Mouse (Mus musculus) myocyte (in vitro differentiated cells): Measurements from ENCODE around the gene Slc36a1. TPM values are rescaled to one million over a fixed set of nuclear protein-coding genes. Genes with fewer than 3 reads are reported as not detected.

Experiments used
- H3K27me3 ChIP-seq: one replicate; pipeline ENCODE4 v1.6.1; 2011; ENCODE audit not compliant: control insufficient read depth, insufficient read depth, insufficient read length
- H3K36me3 ChIP-seq: one replicate; pipeline ENCODE4 v1.6.1; 2011; ENCODE audit not compliant: control insufficient read depth, insufficient read depth
- H3K4me2 ChIP-seq: one replicate; pipeline ENCODE4 v1.6.1; 2011; ENCODE audit warnings: low read depth, control low read depth
- H3K4me3 ChIP-seq: one replicate; pipeline ENCODE4 v1.5.1; 2011; ENCODE audit warnings: mild to moderate bottlenecking, control low read depth, moderate library complexity
- H3K79me2 ChIP-seq: one replicate; pipeline ENCODE4 v1.6.1; 2011; ENCODE audit not compliant: control insufficient read depth, insufficient read depth
- H3ac ChIP-seq: one replicate; pipeline ENCODE4 v1.6.1; 2011; ENCODE audit not compliant: control insufficient read depth, insufficient read length
- CEBPB ChIP-seq: IDR thresholded peaks from 2 replicates; pipeline ENCODE4 v1.6.1; 2011; ENCODE audit warnings: mild to moderate bottlenecking, moderate library complexity; ENCODE audit not compliant: poor library complexity, insufficient read depth, severe bottlenecking
- E2F4 ChIP-seq: IDR thresholded peaks from one replicate; pipeline ENCODE4 v1.6.1; 2011; ENCODE audit warnings: mild to moderate bottlenecking, control low read depth, moderate library complexity; ENCODE audit not compliant: insufficient read depth
- MAX ChIP-seq: IDR thresholded peaks from one replicate; pipeline ENCODE4 v1.6.1; 2011; ENCODE audit warnings: low read depth, mild to moderate bottlenecking, control low read depth
- MYOD1 ChIP-seq, 3 experiments: IDR thresholded peaks; one replicate each; pipeline ENCODE4 v1.6.1; 2011; ENCODE audit warnings: control low read depth in 2 of 3, low read depth in 2 of 3, mild to moderate bottlenecking in 2 of 3, moderate library complexity in 1 of 3; ENCODE audit not compliant: insufficient read length in 2 of 3, control insufficient read depth in 1 of 3
- MYOG ChIP-seq, 3 experiments: IDR thresholded peaks; one replicate each; pipeline ENCODE4 v1.6.1; 2011; ENCODE audit warnings: control low read depth in 2 of 3, low read depth in 2 of 3, mild to moderate bottlenecking in 2 of 3; ENCODE audit not compliant: insufficient read length in 2 of 3, control insufficient read depth in 1 of 3, insufficient read depth in 1 of 3
- POLR2A ChIP-seq: IDR thresholded peaks from one replicate; pipeline ENCODE4 v1.6.1; 2011; ENCODE audit warnings: low read depth, mild to moderate bottlenecking, control low read depth, moderate library complexity; ENCODE audit not compliant: insufficient read length
- POLR2AphosphoS2 ChIP-seq: IDR thresholded peaks from one replicate; pipeline ENCODE4 v1.6.1; 2011; ENCODE audit warnings: low read depth, control low read depth; ENCODE audit not compliant: insufficient read length
- REST ChIP-seq: IDR thresholded peaks from one replicate; pipeline ENCODE4 v1.6.1; 2011; ENCODE audit warnings: mild to moderate bottlenecking, control low read depth, moderate library complexity; ENCODE audit not compliant: insufficient read depth, insufficient read length
- SRF ChIP-seq: IDR thresholded peaks from one replicate; pipeline ENCODE4 v1.6.1; 2011; ENCODE audit warnings: low read depth; ENCODE audit not compliant: control insufficient read depth, insufficient read length
- TCF12 ChIP-seq: IDR thresholded peaks from one replicate; pipeline ENCODE4 v1.6.1; 2011; ENCODE audit warnings: mild to moderate bottlenecking, control low read depth; ENCODE audit not compliant: poor library complexity, insufficient read depth, severe bottlenecking
- TCF3 ChIP-seq: IDR thresholded peaks from one replicate; pipeline ENCODE4 v1.6.1; 2011; ENCODE audit warnings: low read depth, control low read depth; ENCODE audit not compliant: insufficient read length
- USF1 ChIP-seq: IDR thresholded peaks from one replicate; pipeline ENCODE4 v1.6.1; 2011; ENCODE audit warnings: low read depth, mild to moderate bottlenecking, control low read depth, moderate library complexity
- polyA plus RNA-seq: library from polyadenylated mRNA; unstranded; fragments of >200 nt; fragmentation: generic; extraction: Trizol; gene quantifications from one replicate; pipeline ENCODE4 v1.2.1, GENCODE M21; 2012; ENCODE audit warnings: missing spikeins

Gene Slc36a1
- polyA plus RNA-seq, 1 experiment: 5.3 TPM

- Histone ChIP-seq H3K27me3 (peaks cover 38% of the 10 kb centered on the region), H3K36me3 (no peaks in the 10 kb centered on the region), H3ac (no peak overlapping the region), H3K4me3 (no peak overlapping the region), H3K4me2 (no peak overlapping the region), H3K79me2 (no peaks in the 10 kb centered on the region)
- TF ChIP-seq POLR2A (no peak), MAX (no peak), USF1 (no peak), MYOG (IDR thresholded peaks at IDR 0.05; ENCODE audit: control insufficient read depth in 1 of 3, insufficient read depth in 1 of 3, insufficient read length in 2 of 3, low read depth in 2 of 3) (no peak), E2F4 (no peak), TCF12 (no peak), MYOD1 (IDR thresholded peaks at IDR 0.05; ENCODE audit: control insufficient read depth in 1 of 3, insufficient read length in 2 of 3, low read depth in 2 of 3) (no peak), TCF3 (no peak), CEBPB (no peak), SRF (no peak), POLR2AphosphoS2 (no peak), REST (no peak)
These were observed 25.3 kb upstream of the Slc36a1 start for GRCm38 (mm10) chr11:55178830-55179229.

GRCm38 (mm10) chr11:55179856-55180255 lies 24.3 kb upstream of the Slc36a1 start:
- TF ChIP-seq E2F4: no peak
- TF ChIP-seq USF1: no peak
- no peak for TF ChIP-seq POLR2AphosphoS2
- TF ChIP-seq TCF12: no peak
- no peak for TF ChIP-seq SRF
- no peak for TF ChIP-seq REST
- no peak for TF ChIP-seq MAX
- Histone ChIP-seq H3ac (no peak overlapping the region), H3K79me2 (no peaks in the 10 kb centered on the region), H3K27me3 (peaks cover 32% of the 10 kb centered on the region), H3K4me3 (no peak overlapping the region), H3K36me3 (no peaks in the 10 kb centered on the region), H3K4me2 (no peak overlapping the region)

- no peaks in the 10 kb centered on the region for H3K79me2 ChIP-seq
- TF ChIP-seq MAX (no peak), USF1 (no peak), TCF3 (no peak), REST (no peak), MYOD1 (IDR thresholded peaks at IDR 0.05; ENCODE audit: control insufficient read depth in 1 of 3, insufficient read length in 2 of 3, low read depth in 2 of 3) (no peak), TCF12 (no peak), MYOG (IDR thresholded peaks at IDR 0.05; ENCODE audit: control insufficient read depth in 1 of 3, insufficient read depth in 1 of 3, insufficient read length in 2 of 3, low read depth in 2 of 3) (no peak), E2F4 (no peak), POLR2AphosphoS2 (no peak), CEBPB (no peak), SRF (no peak), POLR2A (no peak)
- H3K27me3 ChIP-seq: peaks cover 16% of the 10 kb centered on the region
- no peak overlapping the region for H3ac ChIP-seq
- H3K4me2 ChIP-seq: no peak overlapping the region
- H3K36me3 ChIP-seq: no peaks in the 10 kb centered on the region
- H3K4me3 ChIP-seq: no peak overlapping the region
These were observed 21.0 kb upstream of the Slc36a1 start for GRCm38 (mm10) chr11:55183124-55183523.

- Histone ChIP-seq H3ac (no peak overlapping the region), H3K27me3 (peaks cover 16% of the 10 kb centered on the region), H3K4me2 (no peak overlapping the region), H3K36me3 (no peaks in the 10 kb centered on the region), H3K79me2 (no peaks in the 10 kb centered on the region), H3K4me3 (no peak overlapping the region)
- TF ChIP-seq TCF12: no peak
- TF ChIP-seq E2F4: no peak
- TF ChIP-seq REST: no peak
- no peak for TF ChIP-seq MAX
- TF ChIP-seq POLR2AphosphoS2: no peak
- no peak for TF ChIP-seq USF1
- no peak for TF ChIP-seq TCF3
- TF ChIP-seq CEBPB: no peak
- no peak for TF ChIP-seq POLR2A
- TF ChIP-seq MYOD1 (IDR thresholded peaks at IDR 0.05; ENCODE audit: control insufficient read depth in 1 of 3, insufficient read length in 2 of 3, low read depth in 2 of 3): no peak
- no peak for TF ChIP-seq MYOG (IDR thresholded peaks at IDR 0.05; ENCODE audit: control insufficient read depth in 1 of 3, insufficient read depth in 1 of 3, insufficient read length in 2 of 3, low read depth in 2 of 3)
- no peak for TF ChIP-seq SRF
These were observed 19.9 kb upstream of the Slc36a1 start for GRCm38 (mm10) chr11:55184246-55184645.

GRCm38 (mm10) chr11:55184733-55185291 lies 19.3 kb upstream of the Slc36a1 start, which contains the start of gene Slc36a2:
Slc36a2 (minus strand) TSS chr11:55185077.
- no peaks in the 10 kb centered on the region for H3K36me3 ChIP-seq
- H3K27me3 ChIP-seq: peaks cover 18% of the 10 kb centered on the region
- no peak within 1 kb of the TSS for H3ac ChIP-seq
- peak within 1 kb of the TSS; percentile 12 for H3K4me2 ChIP-seq
- TF ChIP-seq CEBPB (no peak), MAX (no peak), REST (no peak), MYOD1 (IDR thresholded peaks at IDR 0.05; ENCODE audit: control insufficient read depth in 1 of 3, insufficient read length in 2 of 3, low read depth in 2 of 3) (no peak), TCF12 (no peak), USF1 (no peak), E2F4 (no peak), MYOG (IDR thresholded peaks at IDR 0.05; ENCODE audit: control insufficient read depth in 1 of 3, insufficient read depth in 1 of 3, insufficient read length in 2 of 3, low read depth in 2 of 3) (no peak), POLR2A (no peak), SRF (no peak), POLR2AphosphoS2 (no peak)
- no peak within 1 kb of the TSS for H3K4me3 ChIP-seq
- no peaks in the 10 kb centered on the region for H3K79me2 ChIP-seq
